Mouse (Mus musculus) common myeloid progenitor, adult 5-6 weeks (primary cell): Measurements from ENCODE around the gene Jph3. TPM values are rescaled to one million over a fixed set of nuclear protein-coding genes. Genes with fewer than 3 reads are reported as not detected.
A peak's percentile ranks its signal among the peaks of the same experiment; 100 is the strongest.

ENCODE experiments used
- ATAC-seq: replicated peaks from 2 replicates; pipeline ENCODE4 v1.8.0; 2016; ENCODE audit warnings: low read depth, mild to moderate bottlenecking, moderate TSS enrichment, inconsistent platforms; ENCODE audit not compliant: poor library complexity, severe bottlenecking
- total RNA-seq: library from RNA; stranded (forward); fragments of 200-1000, 187-1606 nt; gene quantifications from 2 replicates; pipeline ENCODE4 v1.2.3, GENCODE M21; 2017

The Jph3 gene
- not detected in 2 replicates for total RNA-seq

DNA sequence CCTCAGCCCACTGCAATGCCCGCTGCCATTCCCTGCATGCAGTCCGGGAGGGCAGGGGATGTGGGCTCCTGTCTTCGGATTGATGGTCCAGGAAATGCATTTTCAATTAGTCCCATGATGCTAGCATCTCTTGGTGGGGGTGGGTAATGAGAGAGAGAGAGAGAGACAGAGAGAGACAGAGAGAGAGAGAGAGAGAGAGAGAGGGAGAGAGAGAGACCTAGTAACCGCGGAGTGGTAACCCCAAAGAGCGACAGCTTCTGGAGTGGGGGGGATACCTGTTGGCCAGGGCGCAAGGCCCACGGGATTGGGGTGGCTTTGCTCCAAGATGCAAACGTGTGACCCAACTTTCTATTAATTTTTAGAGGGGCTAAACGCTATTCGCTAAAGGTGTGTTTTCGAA, at the start of gene Jph3:
Jph3 (plus strand) TSS at position 301 of the 400 bp plus-strand sequence.
- no peak for ATAC-seq

DNA sequence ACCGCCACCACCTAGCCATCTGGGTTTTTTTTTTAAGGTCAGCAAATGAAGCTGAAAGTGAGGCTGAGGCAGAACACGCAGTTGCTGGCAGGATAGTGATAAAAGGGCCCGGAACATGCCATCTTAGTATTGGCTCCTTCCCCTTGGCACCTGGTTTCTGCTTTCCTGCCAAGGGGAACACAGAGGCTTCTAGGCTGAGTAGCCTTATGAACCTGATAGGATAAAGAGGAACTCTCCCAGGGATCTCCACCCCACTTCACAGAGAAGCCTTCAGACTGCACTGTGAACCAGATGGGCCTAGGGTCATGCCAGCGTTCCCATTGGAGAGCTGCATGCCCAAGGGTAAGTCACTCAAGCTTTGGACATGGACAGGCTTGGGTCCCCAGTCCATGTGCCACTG, 48.5 kb upstream of the Jph3 start:
- no peak for ATAC-seq

DNA sequence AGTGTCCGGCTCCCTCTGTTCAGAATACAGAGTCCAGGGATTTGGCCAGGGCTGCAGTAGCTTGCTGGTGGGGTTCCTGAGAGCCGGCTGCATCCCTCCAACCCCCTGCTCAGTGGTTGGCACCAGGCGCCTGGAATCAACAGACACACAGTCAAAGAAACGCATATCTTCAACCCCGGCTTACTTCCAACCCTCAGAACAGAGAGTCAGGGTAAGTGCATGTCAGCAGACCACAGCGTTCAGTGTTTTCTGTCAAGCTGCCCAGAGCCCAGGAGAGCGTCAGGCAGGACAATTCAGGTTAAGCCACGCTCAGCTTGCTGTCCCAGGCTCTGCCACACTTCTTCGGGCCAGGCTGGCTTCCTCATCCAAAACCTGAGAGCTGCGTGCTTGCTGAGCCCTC, 48.0 kb upstream of the Jph3 start:
- no peak for ATAC-seq

DNA sequence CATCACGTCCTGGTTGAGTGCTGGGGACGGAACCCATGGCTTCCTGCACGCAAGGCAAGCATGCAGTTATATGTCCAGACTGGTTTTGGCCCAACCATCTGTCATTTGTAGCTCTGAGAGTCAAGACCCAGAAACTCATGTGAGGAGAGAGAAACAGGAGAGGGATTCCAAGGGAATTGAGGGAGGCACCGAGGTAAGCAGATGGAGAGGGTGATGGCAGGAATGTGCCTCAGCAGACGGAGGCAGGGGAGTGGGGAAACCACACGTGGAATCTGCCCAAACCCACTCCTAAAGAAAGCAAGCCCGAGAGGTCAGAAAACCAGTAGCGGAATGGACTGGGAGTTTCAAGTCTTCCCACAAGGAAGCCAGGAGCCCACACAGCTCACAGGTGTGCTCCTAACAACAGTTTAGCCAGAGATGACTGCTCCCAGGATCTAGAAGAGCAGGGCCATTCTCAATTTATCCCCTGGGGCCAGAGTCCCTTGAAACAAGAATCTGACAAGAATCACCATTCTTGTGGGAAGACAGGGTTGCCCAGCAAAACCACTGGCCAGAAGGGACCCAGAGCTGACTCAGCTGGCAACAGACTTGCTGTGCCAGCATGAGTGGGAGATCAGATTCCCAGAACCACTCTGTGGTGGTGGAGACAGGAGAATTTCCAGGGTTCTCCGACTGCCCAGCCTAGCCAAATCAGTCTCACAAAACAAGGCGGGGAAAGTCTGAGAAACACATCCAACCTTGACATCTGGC, 46.2 kb upstream of the Jph3 start:
- no peak for ATAC-seq

DNA sequence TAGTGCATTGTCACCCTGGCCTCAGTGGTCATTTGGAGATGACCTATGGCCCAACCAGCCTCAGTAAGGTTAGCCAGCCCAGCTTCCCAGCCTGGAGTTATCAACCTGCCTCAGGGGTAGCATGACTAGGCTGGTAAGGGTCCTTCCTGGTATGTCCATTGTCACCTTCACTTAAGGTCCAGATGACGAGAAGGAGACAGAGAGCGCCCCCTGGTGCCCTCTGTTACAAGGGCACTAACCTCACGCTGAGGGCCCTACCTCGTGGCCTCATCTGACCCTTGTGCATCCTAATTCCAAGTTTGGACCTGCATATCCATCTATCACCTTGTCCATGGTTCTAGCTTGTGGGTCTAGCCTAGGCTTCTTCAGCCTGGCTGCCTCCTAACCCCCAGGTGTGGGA, 44.0 kb upstream of the Jph3 start:
- peak; percentile 71 for ATAC-seq

DNA sequence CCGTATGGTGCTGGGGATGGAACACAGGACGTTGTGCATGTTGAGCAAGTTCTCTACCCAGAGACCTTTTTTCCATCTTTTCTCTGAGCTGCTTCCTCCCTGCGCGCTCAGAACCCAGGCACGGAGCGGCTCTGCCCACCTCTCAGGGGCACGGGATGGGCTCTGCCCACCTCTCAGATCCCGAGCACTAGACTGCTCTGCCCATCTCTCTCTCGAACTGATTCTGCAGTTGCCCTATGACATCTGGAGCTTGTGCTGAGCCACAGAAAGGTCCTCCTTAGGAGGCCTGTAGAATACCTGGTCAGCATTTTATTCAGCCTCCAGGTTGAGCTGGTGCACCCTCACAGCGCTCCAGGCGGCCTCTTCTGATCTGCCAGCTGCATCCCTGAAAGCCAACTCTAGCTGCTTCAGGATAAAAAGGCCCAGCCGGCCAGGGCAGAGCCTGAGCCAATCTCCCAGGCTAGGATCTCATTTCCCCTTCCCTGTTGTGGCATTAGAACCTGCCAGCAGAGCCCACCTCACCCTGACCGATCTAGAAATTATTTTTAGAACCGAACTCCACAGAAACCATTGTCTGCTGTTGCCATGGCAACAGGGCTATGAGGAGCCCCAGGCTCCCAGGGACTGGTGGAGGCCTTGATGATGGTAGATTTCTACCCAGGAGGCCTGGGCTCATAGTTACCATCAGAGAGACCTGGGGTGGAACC, 41.8 kb upstream of the Jph3 start:
- ATAC-seq: no peak

DNA sequence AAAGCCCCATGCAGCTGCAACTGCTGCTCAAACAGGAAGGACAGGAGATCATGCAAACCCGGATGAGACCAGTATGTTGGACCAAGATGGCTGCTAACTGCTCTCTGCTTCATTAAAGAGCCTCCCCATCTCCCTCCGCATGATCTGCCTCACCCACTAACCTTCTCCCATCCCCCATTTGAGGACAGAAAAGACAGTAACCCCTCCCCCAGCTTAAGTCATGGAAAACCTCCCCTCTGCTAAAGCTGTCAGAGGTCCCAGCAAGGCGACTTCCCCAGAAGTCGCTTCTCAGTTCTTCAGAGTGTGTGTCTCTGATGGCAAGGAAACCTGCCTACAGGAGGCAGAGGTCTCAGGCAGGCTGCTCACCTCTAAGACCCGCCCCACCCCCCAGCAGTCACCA, 40.9 kb upstream of the Jph3 start:
- ATAC-seq: no peak

DNA sequence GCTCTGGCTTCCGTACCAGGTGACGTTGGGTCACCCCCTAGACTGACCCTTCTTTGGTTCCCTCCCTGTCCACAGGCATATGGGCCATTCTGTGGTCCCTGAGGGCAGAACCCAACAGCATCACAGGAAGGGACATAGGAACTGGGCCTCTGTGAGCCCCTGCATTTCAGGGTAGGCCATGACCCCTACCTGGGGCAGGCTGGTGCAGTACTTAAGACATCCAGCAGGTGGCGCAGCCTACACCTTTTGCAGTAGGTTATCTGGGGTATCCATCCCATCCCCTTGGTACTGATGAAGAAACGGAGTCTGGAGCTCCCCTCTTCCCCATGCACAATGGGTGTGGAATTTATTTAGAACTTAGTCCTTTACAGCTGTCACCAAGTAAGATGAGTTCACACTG, 35.0 kb upstream of the Jph3 start:
- ATAC-seq: peak; percentile 41; the same call in 1 of the 2 replicates

DNA sequence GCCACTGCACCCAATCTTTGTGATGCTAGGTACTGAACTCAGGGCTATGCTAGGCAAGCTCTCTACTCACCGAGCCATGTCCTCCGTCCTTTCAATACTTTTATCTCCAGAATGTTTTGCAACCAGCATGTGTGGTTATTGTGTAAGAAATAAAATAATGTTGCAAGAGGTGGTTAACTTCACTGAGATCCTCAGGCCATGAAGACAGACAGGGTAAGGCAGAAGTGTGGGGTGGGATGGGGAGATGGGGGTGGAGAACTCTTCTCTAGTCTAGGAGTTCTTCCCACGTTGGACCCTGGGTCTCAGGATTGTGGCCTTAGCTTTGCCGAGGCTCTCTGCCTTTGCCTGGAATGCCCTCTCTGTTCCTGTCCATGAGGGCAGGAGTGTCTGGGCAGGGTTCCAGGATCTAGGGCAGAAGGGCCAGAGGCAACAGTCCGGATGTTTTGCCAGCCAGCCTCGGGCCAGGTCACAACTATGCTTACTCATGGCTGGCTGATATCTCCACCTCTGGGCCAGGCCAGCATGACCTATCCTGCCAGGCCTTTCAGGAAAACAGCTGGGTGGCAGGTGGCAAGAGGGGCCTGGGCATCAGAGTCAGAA, 33.7 kb upstream of the Jph3 start:
- ATAC-seq: peak; percentile 37; the same call in 1 of the 2 replicates

DNA sequence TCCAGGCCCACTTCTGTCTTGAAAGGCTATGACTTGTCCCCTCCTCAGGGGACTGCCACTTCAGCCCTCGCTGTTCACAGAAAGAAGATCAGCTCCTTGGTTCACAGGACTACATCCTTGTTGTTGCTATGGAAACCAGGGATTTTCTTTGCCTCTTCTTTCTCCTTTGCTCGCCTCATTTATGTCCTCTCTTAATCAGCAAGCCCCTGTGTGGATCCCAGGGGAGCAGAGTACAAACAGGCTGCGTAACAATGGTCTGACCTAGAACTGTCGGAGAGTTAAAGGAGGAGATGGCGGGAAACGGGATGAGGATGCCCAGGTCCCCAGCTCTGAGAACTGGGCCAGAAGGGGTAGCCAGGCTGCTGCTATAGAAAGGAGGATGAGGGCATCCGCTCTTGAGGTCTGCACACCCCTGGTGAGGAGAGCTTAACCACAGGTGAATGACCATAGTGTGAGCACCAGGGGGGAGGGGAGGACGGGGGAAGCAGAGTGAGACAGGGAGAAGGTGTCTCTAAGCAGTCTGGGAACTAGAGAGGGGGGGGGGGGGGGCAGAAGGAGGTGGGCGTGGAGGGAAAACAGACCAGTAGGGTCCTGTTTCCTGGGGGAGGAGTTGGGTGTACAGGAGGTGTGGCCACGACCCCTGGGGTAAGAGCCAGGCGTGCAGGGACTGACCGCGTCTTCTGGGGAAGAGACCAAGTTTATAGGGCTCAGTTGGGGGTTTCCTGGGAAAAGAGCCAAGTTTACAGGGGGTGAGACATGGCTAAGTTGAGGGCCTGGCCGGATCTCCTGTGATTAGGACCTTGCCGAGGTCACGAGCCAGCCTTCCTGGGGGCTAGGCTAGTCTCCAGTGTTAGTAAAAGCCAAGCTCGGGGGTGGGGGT, 31.4 kb upstream of the Jph3 start:
- no peak for ATAC-seq

DNA sequence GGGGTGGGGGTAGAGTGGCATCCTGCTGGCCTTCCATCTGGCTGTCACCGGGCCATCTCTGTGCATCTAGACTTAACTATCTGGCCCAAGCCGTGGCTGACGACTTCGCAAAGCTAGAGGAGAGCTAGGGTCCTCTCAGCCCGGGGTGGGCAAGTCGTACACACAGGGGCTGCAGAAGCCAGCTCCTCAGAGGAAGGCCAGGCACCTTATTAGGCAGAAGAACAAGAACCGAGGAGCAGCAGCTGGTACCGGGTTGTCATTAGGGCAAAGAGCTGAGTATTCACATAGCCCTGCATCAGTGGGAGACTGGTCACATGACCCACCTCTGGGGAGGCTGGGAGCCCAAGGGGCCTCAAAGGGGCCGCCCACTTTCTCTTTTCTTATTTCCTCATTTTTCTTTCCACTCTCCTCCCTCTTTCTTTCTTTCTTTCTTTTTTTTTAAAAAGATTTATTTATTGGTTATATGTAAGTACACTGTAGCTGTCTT, 30.8 kb upstream of the Jph3 start:
- no peak for ATAC-seq

DNA sequence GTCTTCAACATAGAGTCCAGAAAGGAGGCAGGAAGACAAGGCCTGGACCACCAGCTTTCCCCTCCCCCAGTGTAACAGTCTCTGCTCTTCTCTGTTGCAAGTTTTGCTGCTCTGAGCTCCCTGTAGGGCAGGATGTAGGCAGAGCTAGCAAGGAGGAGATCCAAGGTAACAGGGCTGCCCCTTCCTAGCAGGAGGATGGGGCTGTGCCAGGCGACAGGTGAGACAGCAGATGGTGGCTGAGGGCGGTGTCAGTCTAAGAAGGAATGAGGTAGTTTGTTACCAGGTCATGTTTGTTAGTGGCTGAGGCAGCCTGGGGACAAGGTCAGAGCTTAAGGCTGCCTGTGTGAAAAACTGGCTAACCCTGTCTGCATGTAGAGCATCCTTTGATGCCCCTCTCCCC, 29.5 kb upstream of the Jph3 start:
- no peak for ATAC-seq

DNA sequence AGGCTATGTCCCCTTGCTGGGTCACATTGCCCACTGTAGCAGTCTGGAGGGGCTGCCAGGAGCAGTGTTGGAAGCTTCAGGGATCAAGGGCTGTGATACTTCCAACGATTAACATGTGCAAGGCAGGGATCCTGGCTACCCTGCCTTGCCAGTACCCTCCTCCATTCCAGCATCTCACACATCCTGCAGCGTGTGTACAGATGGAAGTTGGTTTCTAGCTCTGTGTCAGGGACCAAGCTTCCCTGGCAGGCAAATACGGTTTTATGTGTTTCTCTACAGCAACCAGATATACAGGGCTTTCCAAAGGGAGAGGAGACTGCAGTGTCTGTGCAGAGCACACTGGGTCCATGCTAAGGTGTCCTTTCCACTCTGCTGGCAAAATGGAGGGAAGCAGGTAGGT, 24.2 kb upstream of the Jph3 start:
- ATAC-seq: no peak

DNA sequence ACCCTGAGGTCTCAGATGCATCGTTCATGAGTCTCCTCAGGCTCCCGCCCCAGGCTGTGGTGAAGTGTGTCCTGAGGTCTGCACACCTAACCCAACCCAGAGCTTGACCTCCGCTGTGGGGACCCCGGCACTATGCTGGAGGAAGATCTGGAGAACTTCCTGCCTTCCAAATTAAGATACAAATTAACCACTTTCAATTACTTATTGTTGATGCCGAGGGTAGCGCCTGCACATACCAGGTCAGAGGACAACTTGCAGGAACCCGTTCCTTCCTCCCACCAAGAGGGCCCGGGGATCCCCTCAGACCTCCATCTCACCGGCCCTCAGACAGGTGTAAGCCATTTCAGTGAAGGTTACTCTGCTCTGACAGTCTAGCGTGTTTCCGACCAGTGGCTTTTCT, 22.5 kb upstream of the Jph3 start:
- no peak for ATAC-seq

DNA sequence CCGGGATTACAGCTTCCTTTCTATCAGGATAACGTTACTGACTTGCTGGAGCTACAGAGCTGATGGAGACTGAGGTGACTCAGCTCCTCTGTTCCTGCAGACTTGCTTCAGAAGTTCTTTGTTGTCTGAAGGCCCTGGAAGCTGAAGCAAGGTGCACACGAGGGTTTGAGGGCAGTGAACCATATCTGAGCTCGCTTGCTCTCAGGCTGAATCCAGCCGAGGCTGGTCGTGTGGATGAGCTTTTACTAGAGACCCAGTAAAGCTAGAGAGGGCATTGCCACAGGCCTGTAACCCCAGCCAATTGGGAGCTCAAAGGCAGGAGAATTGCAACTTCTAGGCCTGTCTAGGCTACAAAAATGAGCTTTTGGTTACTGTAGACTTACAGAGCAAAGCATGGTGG, 21.0 kb upstream of the Jph3 start:
- ATAC-seq: no peak

DNA sequence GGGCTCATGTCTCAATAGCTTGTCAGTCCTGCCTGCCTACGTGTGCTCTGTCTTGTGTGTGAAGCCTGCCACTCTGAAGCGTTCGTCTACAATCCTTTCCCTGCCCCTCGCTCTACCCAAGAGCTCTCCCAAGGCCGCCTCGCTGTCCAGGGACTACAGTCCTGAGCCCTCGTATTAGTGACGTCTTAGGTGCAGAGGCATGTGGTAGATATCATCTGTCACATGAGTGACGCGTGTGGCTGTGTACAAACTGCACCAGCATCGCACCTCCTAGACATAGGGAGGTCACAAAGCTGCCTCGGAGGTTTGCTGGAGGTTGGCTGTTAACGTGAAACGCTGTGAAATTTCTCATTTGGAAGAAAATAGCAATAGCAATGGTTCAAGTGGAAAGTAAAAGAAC, 11.9 kb upstream of the Jph3 start:
- no peak for ATAC-seq

DNA sequence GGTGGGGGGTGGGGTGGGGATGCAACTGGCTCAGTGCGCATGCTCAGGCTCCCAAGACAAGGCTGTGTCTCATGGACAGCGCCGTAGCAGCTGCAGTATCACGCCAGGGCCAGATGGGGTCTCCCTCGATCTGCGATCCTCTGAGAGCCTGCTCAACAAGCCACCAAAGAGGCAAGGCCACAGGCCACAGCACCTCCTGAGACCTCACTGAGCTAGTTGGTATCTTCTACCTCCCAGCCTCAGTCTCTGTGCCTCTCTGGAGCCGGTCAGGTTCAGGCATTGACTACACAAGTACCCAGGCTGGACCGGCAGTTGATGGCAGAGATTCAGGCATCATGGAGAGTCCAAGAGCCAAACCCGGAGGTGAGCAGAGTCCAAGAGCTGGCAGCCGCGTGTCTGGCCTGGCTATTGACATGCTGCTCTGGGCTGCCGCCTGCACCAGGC, 11.4 kb upstream of the Jph3 start:
- ATAC-seq: peak; percentile 90

DNA sequence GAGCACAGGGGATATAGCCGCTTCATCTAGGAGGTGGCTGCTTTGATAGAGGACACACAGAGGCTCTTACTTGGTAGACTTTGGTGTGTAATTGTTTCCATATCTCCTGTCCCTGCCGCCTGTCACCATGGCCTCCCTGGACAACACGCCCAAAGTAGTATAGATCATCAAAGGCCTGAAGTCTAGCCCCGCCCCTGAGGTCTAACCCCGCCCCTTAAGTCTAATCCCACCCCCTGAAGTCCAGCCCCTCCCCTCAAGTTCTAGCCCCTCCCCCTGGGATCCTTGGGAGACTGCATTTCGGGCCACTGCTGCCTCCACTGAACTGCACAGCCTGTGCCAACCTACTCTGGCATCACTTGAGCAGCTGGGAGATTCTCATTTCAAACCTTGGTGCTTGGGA, 10.5 kb upstream of the Jph3 start:
- no peak for ATAC-seq

DNA sequence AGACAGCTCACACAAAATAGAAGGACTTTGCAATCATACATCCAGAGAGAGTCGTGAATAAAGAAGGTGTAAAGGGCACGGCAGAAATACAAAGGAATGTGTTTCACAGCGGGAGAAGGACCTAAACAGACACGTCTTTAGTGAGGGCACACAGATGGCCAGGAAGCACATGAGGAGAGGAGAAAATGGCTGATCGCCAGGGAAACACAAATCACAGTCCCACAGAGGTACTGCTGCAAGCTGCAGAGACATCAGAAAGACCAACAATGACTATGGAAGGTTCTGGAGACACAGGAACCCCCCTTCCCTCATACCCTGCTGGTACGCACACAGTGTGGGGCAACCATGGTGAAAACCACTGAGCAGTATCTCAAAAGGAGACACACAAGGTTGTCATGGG, 8.4 kb upstream of the Jph3 start:
- no peak for ATAC-seq

DNA sequence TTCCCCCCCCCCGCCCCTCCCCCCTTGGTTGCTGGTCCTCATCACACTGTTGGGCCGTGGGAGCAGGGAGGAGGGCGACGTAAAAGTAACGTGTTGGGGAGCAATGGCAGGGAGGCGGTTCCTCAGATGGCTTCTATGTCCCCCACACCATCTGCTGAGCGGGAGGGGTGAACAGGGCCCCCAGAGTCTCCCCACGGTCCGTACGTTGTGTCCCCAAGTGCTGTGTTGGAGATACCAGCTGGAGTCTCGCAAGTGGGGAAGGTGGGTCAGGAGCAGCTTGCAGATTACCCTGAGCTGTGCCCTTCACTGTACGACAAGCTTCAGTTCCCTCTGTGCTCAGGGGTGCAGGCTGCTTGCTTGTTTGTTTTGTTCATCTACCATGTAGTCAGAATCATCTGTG, 5.6 kb upstream of the Jph3 start:
- ATAC-seq: no peak
